Mouse (Mus musculus) bone marrow macrophage, adult 2 months (primary cell): ENCODE measurements at regions not wholly inside any gene's neighbourhood (a gene's known extent, or its start where the extent isn't known, plus 50 kb on each side); places are given as distances from the start of the nearest gene placed in this dataset.

Experiments used
- CTCF ChIP-seq: IDR thresholded peaks from 2 replicates; pipeline ENCODE4 v1.5.1; 2012; ENCODE audit warnings: low read depth, mild to moderate bottlenecking, low read length, moderate library complexity
- POLR2A ChIP-seq: IDR thresholded peaks from 2 replicates; pipeline ENCODE4 v1.6.1; 2012; ENCODE audit warnings: mild to moderate bottlenecking, low read depth, low read length, borderline replicate concordance

DNA sequence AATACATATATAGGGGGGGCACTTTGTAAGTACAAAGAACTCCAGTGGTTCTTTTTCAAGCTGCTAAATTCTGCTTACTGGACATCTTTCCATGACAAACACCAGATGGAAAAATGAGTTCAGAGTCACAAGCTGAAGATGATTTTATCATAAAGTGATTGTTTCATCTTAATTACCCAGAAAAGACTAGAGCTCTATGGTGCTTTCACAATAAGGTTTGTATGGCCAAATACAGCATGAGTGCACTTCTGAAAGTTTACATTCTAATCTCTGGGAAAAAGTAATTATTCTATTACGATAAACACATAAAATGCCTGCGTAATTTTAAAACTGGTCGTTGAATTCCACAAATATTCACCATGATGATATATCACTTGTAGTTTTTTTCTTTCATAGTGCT lies 1821.2 kb upstream of the Acvr2a start:
- TF ChIP-seq CTCF (no peak), POLR2A (no peak)
